Mouse (Mus musculus): ENCODE measurements at regions not wholly inside any gene's neighbourhood (a gene's known extent, or its start where the extent isn't known, plus 50 kb on each side); places are given as distances from the start of the nearest gene placed in this dataset.

DNA sequence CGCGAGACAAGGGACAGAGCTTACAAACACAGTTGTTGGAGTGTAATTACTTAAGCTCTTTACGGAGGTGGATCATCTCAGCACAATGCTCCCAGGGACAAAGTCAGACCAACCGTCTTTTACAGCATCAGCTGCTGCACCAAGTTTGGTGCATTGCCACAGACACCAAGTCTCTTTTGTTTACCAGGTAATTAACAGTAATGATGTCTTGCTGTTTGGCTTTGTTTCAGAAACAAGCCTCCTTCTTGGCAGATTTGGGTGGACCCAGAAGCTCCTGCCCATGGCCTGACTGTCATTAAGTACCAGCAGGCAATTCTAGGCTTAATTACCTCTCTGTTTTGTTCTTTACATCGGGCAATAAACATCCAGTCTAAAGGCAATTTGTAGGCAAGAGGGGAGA is 572.0 kb upstream of the Itga1 start:
- Histone ChIP-seq H3K27me3 (replicated peaks) (no peaks in the 10 kb centered on the region), H3K4me2 (ENCODE audit: insufficient read depth, low read depth, poor library complexity, severe bottlenecking) (no peak overlapping the region), H3K9ac (ENCODE audit: insufficient read depth, low read depth) (no peak overlapping the region), H3K4me1 (ENCODE audit: control insufficient read depth in 1 of 2, insufficient read depth in 2 of 2) (no peaks in the 10 kb centered on the region), H3K36me3 (replicated peaks in 1 of 2; ENCODE audit: control insufficient read depth in 1 of 2, insufficient read depth in 1 of 2, low read length in 1 of 2) (no peaks in the 10 kb centered on the region), H3K79me2 (replicated peaks; ENCODE audit: control insufficient read depth, extremely low read depth, insufficient read depth, poor library complexity, severe bottlenecking) (no peaks in the 10 kb centered on the region), H3K4me3 (replicated peaks in 1 of 3; ENCODE audit: low read depth in 2 of 3, low read length in 2 of 3, poor library complexity in 1 of 3) (no peak overlapping the region), H3K9me3 (replicated peaks; ENCODE audit: low read length) (peaks cover 40% of the 10 kb centered on the region), H3K27ac (ENCODE audit: insufficient read depth, low read depth) (no peak overlapping the region)
- in situ Hi-C loops (cut with MboI; ENCODE audit: low pct_ligation_motif_present, low pct_unique_long_range_greater_than_20kb, low sequenced_read_pairs) = no loop called here
- no peak for DNase-seq (ENCODE audit: extremely low read depth)
- no peak for TF ChIP-seq MAFK (IDR thresholded peaks at IDR 0.05; ENCODE audit: insufficient replicate concordance, low read length)
- TF ChIP-seq MYC (IDR thresholded peaks at IDR 0.05; ENCODE audit: low read depth, low read length) = no peak
- TF ChIP-seq PAX5 (IDR thresholded peaks at IDR 0.05; ENCODE audit: low read length) = no peak
- dilution Hi-C loops (cut with MboI; ENCODE audit: extremely low pct_ligation_motif_present, extremely low pct_unique_long_range_greater_than_20kb, low sequenced_read_pairs) = no loop called here

GRCm38 (mm10) chr13:115671685-115672084 is 569.9 kb upstream of the Itga1 start:
- Histone ChIP-seq H3K36me3 (replicated peaks in 1 of 2; ENCODE audit: control insufficient read depth in 1 of 2, insufficient read depth in 1 of 2, low read length in 1 of 2) (no peaks in the 10 kb centered on the region), H3K4me3 (replicated peaks in 1 of 3; ENCODE audit: low read depth in 2 of 3, low read length in 2 of 3, poor library complexity in 1 of 3) (no peak overlapping the region), H3K79me2 (replicated peaks; ENCODE audit: control insufficient read depth, extremely low read depth, insufficient read depth, poor library complexity, severe bottlenecking) (no peaks in the 10 kb centered on the region), H3K9ac (ENCODE audit: insufficient read depth, low read depth) (no peak overlapping the region), H3K27me3 (replicated peaks) (no peaks in the 10 kb centered on the region), H3K27ac (ENCODE audit: insufficient read depth, low read depth) (no peak overlapping the region), H3K4me2 (ENCODE audit: insufficient read depth, low read depth, poor library complexity, severe bottlenecking) (no peak overlapping the region), H3K9me3 (replicated peaks; ENCODE audit: low read length) (peaks cover 34% of the 10 kb centered on the region), H3K4me1 (ENCODE audit: control insufficient read depth in 1 of 2, insufficient read depth in 2 of 2) (no peaks in the 10 kb centered on the region)
- TF ChIP-seq MAZ (IDR thresholded peaks at IDR 0.05; ENCODE audit: low read depth, low read length) (no peak), POLR2A (IDR thresholded peaks at IDR 0.05; ENCODE audit: low read depth, low read length) (no peak), MAFK (IDR thresholded peaks at IDR 0.05; ENCODE audit: insufficient replicate concordance, low read length) (no peak), RCOR1 (conservative IDR thresholded peaks at IDR 0.05; ENCODE audit: low read depth, low read length) (no peak), BHLHE40 (IDR thresholded peaks at IDR 0.05; ENCODE audit: low read depth, low read length) (no peak), EP300 (IDR thresholded peaks at IDR 0.05; ENCODE audit: low read length) (no peak), JUN (IDR thresholded peaks at IDR 0.05; ENCODE audit: insufficient read depth, low read depth, low read length) (no peak), TBP (conservative IDR thresholded peaks at IDR 0.05; ENCODE audit: low read depth, low read length) (no peak), USF2 (conservative IDR thresholded peaks at IDR 0.05; ENCODE audit: low read depth, low read length) (no peak), UBTF (IDR thresholded peaks at IDR 0.05; ENCODE audit: low read depth, low read length) (no peak)
- dilution Hi-C loops (cut with MboI; ENCODE audit: extremely low pct_ligation_motif_present, extremely low pct_unique_long_range_greater_than_20kb, low sequenced_read_pairs) (no loop called here), in situ Hi-C loops (cut with MboI; ENCODE audit: low pct_ligation_motif_present, low pct_unique_long_range_greater_than_20kb, low sequenced_read_pairs) (no loop called here)
- no peak for DNase-seq (ENCODE audit: extremely low read depth)

- TF ChIP-seq TBP (conservative IDR thresholded peaks at IDR 0.05; ENCODE audit: low read depth, low read length) = no peak
- no peak for TF ChIP-seq ELF1 (IDR thresholded peaks at IDR 0.05; ENCODE audit: low read depth, low read length)
- TF ChIP-seq MYC (IDR thresholded peaks at IDR 0.05; ENCODE audit: low read depth, low read length) = no peak
- Histone ChIP-seq H3K36me3 (replicated peaks in 1 of 2; ENCODE audit: control insufficient read depth in 1 of 2, insufficient read depth in 1 of 2, low read length in 1 of 2) (no peaks in the 10 kb centered on the region), H3K27ac (ENCODE audit: insufficient read depth, low read depth) (no peak overlapping the region), H3K4me3 (replicated peaks in 1 of 3; ENCODE audit: low read depth in 2 of 3, low read length in 2 of 3, poor library complexity in 1 of 3) (no peak overlapping the region), H3K79me2 (replicated peaks; ENCODE audit: control insufficient read depth, extremely low read depth, insufficient read depth, poor library complexity, severe bottlenecking) (no peaks in the 10 kb centered on the region), H3K27me3 (replicated peaks) (no peaks in the 10 kb centered on the region), H3K9me3 (replicated peaks; ENCODE audit: low read length) (peaks cover 31% of the 10 kb centered on the region), H3K4me2 (ENCODE audit: insufficient read depth, low read depth, poor library complexity, severe bottlenecking) (no peak overlapping the region), H3K4me1 (ENCODE audit: control insufficient read depth in 1 of 2, insufficient read depth in 2 of 2) (no peaks in the 10 kb centered on the region), H3K9ac (ENCODE audit: insufficient read depth, low read depth) (no peak overlapping the region)
- dilution Hi-C loops (cut with MboI; ENCODE audit: extremely low pct_ligation_motif_present, extremely low pct_unique_long_range_greater_than_20kb, low sequenced_read_pairs) = no loop called here
- in situ Hi-C loops (cut with MboI; ENCODE audit: low pct_ligation_motif_present, low pct_unique_long_range_greater_than_20kb, low sequenced_read_pairs) = no loop called here
- no peak for DNase-seq (ENCODE audit: extremely low read depth)
Observed at GRCm38 (mm10) chr13:115669516-115669915, 567.8 kb upstream of the Itga1 start.
